Mouse (Mus musculus) urinary bladder, postnatal 10 days (tissue): ENCODE results near the gene Tbx3.

Experiments
- DNase-seq: peaks from one replicate; pipeline ENCODE4 v3.0.0; 2022; ENCODE audit warnings: low spot score

Tbx3 gene

DNA sequence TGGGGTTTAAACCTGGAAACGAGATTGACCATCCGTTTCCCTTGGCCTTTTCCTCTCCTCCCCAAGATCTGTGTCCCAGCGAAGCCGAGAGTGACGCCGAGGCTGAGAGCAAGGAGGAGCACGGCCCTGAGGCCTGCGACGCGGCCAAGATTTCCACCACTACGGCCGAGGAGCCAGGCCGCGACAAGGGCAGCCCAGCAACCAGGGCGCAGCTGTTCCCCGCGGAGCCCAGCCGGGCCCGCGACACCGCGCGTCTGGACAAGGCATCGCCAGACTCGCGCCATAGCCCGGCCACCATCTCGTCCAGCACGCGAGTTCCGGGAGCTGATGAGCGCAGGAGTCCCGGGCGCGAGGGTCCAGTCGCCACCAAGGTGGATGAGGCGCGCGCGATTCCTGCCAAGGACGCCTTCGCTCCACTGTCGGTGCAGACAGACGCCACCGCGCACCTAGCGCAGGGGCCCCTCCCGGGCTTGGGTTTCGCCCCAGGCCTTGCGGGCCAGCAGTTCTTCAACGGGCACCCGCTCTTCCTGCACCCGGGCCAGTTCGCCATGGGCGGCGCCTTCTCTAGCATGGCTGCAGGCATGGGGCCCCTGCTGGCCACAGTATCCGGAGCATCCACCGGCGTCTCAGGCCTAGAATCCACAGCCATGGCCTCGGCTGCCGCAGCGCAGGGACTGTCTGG, 10.0 kb downstream of the Tbx3 start:
- no peak for DNase-seq

- no peak for DNase-seq
Measured at GRCm38 (mm10) chr5:119681011-119681832, 10.8 kb downstream of the Tbx3 start.

DNA sequence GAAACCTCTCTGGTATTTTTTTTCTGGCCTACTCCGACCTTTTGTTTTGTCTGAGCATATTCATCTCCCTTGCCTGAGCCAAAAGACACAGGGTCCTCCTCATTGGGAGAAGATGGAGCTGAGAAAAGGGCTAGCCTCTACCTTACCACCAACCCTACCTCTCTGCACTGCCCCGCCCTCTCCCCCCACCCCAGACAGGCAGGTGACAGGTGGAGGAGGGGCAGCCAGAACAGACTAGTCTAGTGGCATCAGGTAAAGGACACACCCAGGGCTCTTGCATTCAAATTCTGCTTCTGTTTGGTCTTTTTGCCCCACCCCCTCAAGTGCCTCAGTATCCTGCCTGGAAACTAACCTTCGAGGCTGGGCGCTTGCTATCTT, 11.4 kb downstream of the Tbx3 start:
- no peak for DNase-seq

- DNase-seq: no peak
Measured at GRCm38 (mm10) chr5:119682646-119683515, 12.4 kb downstream of the Tbx3 start.

DNA sequence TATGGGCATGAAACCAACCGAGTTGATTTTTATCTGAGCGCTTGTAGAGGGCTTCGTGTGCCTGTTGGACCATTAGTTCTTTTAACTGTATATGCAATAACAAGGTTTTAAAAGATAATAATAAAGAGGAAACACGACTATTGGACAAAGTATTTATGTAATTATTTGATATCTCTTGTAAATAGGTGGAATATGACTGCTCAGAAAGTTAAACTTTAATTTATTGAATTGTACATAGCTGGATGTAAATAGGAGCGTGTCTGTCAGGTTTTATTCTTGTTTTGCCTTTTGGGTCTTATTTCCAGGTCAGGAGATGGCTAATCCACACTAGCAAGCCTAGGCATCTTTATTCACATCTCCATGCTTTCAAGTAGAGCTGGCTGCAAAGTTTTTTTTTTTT, 13.4 kb downstream of the Tbx3 start:
- no peak for DNase-seq

DNA sequence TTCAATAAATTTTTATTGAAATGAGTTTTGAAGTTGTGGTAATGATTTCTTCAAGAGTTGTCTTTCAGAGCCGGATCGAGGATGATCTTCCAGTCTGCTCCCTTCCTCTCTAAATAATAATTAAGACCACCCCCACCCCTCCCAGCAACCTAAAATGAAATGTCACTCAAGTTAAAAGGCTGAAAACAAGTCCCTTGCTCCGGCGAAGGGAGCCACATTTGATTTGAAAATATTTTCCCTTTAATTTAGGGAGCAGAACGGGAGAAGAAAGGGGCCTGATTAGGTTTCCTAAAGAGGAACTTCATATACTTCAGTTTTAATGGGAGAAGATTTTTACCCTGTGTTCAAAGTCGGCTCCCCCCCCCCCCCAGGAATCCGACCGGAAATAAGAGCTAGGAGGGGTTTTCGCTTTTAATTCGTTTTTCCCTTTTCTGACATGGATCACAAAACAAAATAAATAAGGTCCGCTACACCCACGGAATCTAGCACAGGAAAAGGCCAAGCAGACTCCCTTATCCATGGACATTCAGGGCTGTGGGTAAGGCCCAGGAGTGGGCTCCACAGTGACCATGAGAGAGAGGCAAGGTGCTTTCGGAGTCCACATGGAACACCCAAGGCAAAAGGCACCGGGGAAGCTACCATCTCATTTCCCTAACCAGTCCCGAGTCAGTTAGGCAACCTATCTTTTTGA, 14.4 kb downstream of the Tbx3 start:
- no peak for DNase-seq

DNA sequence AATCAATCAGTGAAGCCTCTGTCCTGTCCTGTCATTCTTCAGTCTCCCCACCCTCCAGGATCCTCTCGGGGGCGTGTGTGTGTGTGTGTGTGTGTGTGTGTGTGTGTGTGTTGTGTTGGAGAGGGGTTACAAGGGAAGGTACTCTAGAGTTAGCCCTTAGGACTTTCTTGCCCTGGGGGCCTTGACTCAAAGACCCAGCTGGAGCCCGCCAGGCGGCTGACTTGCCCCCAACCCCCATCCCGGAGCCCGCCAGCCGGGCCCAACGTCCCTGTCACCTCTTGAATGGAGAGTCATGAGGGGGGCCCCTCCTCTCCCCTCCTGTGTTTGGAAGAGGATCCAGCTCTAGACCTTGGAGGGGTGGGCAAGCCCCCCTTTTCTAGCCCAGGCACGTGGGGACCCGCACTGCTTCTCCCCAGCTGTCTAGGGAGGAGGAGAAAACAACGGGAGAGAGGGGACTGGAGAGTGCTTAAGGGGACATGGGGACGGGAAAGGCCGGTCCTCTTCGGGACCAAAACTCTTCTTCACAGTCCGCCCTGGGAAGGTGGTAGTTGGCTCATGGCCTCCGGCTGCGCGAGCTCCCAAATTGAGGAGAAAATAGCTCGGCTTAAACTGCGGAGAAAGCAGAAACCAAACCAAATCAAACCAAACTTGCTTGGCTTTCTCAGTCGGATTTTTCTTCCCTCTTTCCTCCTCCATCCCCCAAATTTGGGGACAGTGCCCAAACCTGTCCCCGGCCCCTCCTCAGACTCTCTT, 15.2 kb downstream of the Tbx3 start:
- no peak for DNase-seq

DNA sequence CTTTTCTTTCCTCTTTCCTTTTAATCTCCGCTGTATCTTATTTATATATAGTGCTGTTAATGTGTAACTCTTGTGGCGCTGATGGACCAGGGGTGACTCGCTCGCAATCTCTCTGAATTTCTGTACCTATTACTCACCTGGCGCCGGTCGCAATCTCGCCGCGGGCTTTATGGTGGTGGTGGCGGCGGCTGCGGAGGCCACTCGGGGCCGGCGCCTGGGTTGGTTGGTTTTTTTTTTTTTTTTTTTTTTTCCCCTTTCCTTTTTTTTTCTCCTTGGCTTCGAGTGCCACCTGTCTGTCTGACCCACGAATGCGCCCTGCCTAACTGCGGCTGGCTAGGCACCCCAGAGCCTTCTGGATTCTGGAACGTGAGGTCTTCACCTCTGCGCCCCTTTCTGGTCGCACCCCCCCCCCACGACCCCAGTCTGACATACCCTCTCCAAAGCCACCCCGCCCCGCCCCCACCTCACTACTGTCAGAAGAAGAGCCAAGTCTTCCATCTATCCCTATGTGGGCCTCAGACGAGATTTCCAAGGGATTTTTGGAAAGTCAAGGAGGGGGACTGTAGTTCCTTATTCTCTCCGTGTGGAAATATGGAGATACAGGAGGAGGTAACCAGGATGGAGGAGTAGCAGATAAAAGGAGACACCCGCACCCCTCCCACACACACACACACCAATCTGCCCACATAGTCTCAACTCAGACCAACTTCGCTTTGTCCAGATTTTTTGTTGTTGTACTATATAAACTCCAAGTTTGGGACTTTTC, 15.9 kb downstream of the Tbx3 start:
- no peak for DNase-seq

DNA sequence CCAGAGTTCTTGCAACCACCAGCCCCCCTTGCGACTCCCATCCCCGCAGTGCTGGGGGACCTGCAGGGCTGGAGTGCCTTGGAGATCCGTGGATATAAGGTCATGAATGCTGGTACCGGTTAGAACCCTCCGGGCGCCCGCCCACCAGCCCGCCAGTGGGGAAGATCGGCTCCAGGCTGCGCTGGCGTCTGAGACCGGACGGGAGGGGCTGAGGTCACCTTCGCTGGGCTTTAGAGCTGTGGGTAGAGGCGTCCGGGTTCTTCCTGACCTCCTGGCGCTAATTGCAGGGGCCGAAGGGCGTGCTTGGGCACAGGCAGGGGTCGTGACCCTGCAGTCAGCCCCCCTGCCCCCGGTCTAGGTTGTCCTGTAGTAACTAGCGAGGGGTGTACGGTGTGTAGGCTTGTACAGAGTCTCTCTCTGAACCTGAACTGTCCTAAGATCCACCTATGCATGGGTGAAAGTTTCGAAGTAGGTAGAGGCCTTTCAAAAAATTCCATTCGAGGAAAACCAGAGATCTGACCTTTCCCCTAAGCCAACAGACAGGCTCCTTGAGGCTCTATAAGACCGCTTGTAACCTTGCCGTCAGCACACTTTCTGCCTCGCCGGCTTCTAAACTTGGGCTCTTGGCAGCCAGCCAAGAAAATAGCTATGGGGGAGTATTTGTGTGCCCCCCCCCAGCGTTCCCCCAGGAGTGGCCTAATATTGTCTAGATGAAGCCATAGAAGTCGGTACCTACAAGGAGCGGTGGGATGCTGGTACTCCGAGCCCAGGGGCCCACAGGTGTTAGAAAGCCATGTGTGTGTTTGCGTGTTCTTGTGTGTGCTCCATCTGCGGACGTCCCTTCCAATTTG, 16.8 kb downstream of the Tbx3 start:
- DNase-seq: no peak

- DNase-seq: no peak
Measured at GRCm38 (mm10) chr5:119687856-119688206, 17.4 kb downstream of the Tbx3 start.

DNA sequence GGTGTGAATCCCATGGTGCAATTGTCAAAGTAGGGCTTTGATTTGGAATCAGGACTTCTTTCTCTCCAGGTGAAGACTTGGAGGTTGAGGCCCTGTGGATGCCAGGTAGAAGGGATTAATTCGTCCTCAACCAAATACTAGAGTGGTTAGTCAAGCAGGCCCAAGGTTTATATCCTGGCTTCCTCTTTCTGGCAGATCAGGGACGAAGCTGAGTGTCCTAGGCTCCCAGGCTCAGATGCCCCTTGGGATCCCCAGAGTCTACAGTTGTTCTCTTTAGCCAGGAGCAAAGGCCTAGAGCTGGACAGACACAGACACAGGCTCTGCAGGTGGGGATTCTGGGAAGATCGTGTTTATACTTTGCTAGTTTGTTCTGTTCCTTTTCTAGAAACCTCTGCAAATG, 17.8 kb downstream of the Tbx3 start:
- no peak for DNase-seq

GRCm38 (mm10) chr5:119688914-119689420, 18.5 kb downstream of the Tbx3 start:
- no peak for DNase-seq

DNA sequence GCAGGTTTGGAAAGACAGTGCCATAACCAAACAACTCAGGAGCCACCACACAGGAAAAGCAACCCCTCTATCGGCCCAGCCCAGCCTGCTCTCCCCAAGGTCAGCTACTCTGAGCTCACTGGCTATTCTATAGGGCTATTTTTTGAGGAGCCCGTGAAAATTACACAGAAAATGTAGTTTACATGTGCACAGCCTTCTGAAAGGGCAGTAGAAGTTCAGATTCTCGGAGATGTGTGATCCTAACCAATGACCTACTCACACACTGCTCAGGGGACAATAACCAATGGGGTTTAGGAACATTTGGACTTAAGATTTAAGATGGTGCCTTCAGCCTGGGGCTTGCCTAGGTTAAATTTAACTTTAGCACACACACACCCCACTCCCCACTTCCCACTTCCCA, 19.0 kb downstream of the Tbx3 start:
- DNase-seq: no peak

GRCm38 (mm10) chr5:119691075-119691474, 20.6 kb downstream of the Tbx3 start:
- no peak for DNase-seq

DNA sequence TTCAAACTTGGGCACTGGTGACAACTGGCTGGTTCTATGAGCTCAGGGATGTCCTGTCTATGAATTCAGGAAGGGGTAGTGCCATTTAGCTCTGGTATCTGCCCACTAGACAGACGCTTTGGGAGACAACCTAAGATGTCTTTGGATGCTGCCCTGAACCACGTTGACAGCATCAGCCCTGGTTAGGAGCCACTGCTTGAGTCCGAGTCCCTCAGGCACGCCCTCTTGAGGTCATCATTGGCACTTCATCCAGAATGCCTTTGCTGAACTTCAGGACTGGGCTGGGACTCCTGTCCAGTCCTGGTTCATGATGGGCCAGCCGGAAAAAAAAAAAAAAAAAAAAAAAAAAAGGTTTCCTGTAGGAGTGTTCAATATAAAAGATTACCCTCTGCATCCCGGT, 22.0 kb downstream of the Tbx3 start:
- no peak for DNase-seq

GRCm38 (mm10) chr5:119694914-119695313, 24.4 kb downstream of the Tbx3 start:
- no peak for DNase-seq

DNA sequence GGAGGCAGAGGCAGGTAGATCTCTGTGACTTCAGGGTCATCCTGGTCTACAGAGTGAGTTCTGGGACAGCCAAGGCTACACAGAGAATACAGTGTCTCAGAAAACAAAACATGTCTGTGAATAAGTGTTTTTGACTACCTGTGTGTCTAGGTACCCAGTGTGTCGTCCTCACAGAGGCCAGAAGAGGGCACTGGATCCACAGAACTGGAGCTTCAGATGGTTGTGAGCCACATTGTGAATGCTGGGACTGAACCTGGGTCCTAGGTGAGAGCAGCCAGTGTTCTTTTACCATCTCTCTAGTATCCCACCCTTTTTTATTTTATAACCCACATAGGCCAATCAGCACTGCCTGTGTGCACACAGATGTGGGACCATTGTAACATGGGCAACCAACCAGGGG, 32.6 kb downstream of the Tbx3 start:
- DNase-seq: no peak

- no peak for DNase-seq
Measured at GRCm38 (mm10) chr5:119704900-119705299, 34.4 kb downstream of the Tbx3 start.

DNA sequence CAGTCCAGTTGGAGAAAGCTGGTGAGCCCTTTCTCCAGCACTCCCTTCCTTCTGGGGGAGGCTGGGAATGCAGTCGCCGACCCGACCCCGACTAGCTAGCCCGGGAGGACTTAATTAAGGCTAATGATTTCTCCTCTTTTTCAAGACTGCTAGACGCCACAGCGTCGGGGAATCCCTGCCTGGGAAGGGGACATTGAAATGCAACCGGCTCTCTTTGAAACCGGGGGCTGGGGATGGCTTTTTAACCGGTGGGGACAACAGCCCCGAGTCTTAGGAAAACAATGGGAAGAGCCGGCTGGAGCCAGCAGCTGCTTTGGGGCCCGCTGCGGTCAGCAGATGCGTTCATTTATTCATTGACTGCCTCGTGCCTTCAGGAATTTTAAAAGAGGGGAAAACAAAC, 36.0 kb downstream of the Tbx3 start:
- DNase-seq: no peak
